Mouse (Mus musculus) heart, postnatal 36 days (tissue): ENCODE data around the gene Tspan2. TPM values are rescaled to one million over a fixed set of nuclear protein-coding genes. Genes with fewer than 3 reads are reported as not detected.
A peak's percentile ranks its signal among the peaks of the same experiment; 100 is the strongest.

ENCODE experiments used
- DNase-seq, 2 experiments: peaks; one replicate each; pipeline ENCODE4 v3.0.0; 2021 to 2022
- intact Hi-C: fragments of 180-260 bp; cut with DNase I; formaldehyde crosslinking; loops from one replicate; pipeline ENCODE4 v1.15.1; 2025
- total RNA-seq, 2 experiments: library from RNA; stranded (reverse); gene quantifications; 2 replicates each; pipeline ENCODE4 v1.2.3; 2021

The Tspan2 gene
- 10 to 100 TPM; 13.2 to 15.0 TPM for total RNA-seq

GRCm38 (mm10) chr3:102734313-102735030 lies at the start of gene Tspan2:
Tspan2 (plus strand) TSS chr3:102734529.
- intact Hi-C loops: loop anchor here (10.0 kb wide), 1 partner anchor 260 kb away; the partner anchor contains the start of gene Sike1
- peak; percentile 76 to 82 for DNase-seq

GRCm38 (mm10) chr3:102686861-102687260 lies 47.5 kb upstream of the Tspan2 start:
- intact Hi-C loops: no loop called here
- no peak for DNase-seq

GRCm38 (mm10) chr3:102687852-102688251 lies 46.5 kb upstream of the Tspan2 start:
- intact Hi-C loops: no loop called here

DNA sequence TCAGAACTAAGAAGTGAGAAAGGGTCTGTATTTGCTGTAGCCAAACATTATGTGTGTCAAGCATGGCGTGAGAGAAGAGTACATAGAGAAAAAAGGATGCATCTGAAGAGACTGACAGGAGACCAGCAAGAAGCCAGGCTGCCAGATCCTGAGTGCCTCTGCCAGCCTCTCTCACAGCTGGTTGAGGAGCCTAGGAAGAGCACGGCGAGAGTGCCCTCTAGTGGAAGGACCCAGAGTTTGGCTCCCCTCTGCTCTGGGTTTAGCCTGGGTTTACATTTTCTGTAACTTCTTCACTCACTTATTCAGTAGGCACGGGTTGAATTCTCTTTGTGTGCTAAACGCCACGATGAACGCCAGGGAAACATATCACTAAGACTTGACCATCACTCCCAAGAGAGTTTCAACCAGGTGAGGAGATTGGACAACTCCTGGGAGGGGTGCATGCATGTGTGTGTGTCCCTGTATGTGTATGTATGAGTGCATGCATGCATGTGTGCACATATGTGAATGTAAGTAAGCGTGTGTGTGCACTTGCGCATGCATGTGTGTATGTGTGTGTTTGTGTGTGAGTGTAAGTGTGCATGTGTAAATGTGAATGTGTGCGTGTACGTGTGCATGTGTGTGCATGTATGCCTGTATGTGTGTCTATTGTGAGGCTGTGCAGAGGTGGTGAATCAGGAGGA lies 42.4 kb upstream of the Tspan2 start:
- intact Hi-C loops: loop anchor here (1.0 to 5.0 kb wide), 5 partner anchors 80 to 610 kb away; no protein-coding TSS in a partner anchor
- peak; percentile 74 to 76 for DNase-seq

More at GRCm38 (mm10) chr3:102687852-102688251, 46.5 kb upstream of the Tspan2 start:
- no peak for DNase-seq

- no peak for DNase-seq
- intact Hi-C loops: loop anchor here (1.0 to 5.0 kb wide), 5 partner anchors 81 to 611 kb away; no protein-coding TSS in a partner anchor
Observed at GRCm38 (mm10) chr3:102692758-102693325, 41.5 kb upstream of the Tspan2 start.

DNA sequence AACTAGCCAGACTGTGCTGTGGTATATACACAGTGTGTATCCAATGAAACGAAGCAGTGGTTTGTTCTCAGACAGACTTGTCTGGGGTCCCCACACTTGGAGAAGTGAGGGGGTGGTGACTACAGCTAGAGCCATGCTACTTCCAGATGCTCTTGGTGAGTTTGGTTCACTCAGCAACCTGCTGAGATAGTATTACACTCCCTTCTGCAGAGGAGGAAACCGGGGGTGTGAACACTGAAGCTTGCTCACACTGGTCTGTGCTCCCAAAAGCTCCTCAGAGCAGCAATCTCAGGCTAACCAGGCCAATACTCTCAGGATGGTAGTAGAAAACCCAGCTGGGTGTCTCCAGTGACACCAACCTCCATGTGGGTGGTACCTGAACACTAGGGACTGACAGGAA lies 36.2 kb upstream of the Tspan2 start:
- DNase-seq: no peak
- intact Hi-C loops: no loop called here

DNA sequence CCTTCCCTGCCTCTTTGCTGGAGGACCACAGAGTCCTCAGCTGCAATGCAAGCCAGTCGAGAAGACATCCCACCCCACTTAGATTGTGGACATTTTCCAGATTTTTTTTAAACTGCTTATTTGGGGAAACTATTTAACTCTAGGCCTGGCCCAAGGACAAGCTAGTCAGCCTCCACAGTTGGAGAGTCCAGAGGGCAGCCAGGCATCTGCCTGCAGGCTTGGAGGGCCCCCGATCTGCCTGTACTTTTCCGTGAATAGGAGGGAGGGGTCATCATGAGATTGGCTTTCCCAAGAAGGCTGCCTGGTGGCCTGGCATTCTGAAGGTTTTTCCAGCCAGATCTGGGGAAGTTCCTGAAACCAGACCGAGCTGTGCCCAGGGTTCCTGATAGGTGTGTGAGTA lies 33.0 kb upstream of the Tspan2 start:
- no peak for DNase-seq
- intact Hi-C loops: loop anchor here (5.0 kb wide), 1 partner anchor 614 kb away; the partner anchor contains the start of gene Casq2

DNA sequence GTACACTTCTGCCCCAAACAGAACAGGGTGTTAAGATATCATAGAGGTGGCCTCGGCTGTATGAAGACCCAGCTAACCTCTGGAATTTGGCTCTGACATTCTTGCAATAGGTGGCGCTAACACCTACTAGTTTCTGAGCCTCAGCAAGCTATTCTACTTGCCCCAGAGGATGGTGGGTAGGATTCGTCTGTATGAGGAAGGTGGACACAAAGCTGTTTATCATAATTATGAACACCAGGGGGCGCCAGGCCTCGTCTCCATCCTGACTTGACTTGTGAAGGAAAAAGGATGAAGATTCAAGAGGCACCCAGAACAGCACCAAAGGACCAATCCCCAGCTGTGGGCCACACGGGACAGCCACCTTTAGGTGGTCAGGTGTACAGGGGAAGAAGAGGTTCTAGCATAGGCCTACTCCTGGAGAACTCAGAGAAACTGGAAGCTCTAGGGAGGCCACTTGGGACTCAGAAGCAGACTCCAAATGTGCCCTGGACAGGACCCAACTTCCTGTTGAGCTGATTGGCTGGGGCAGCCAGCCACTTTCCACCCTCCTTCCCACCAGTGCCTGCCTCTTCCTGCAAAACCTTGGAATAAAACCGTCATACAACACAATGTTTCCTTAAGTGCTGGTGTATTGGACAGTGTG lies 32.3 kb upstream of the Tspan2 start:
- DNase-seq: peak; percentile 54 to 62
- intact Hi-C loops: loop anchor here (5.0 kb wide), 1 partner anchor 615 kb away; the partner anchor contains the start of gene Casq2

GRCm38 (mm10) chr3:102704001-102704401 lies 30.3 kb upstream of the Tspan2 start:
- DNase-seq: no peak
- intact Hi-C loops: loop anchor here (5.0 kb wide), 1 partner anchor 617 kb away; the partner anchor contains the start of gene Casq2

DNA sequence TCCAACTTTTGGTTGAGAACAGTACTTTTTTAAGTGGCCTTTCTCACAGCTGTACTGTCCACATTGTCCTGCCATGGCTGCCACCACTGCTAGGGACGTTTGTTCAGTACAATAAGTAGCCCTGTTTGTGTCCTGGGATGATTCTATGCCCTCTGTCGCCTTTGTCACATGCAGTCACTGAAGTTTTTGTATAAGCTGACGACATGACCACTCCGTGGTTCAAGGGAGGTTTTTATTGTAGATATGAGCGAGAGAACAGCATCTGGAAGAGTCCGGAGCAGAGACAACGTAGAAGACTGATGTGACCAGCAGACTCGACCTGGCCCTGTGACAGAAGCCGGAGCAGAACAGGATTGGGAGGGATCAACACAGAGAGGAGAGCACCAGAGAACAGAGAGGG lies 25.7 kb upstream of the Tspan2 start:
- intact Hi-C loops: no loop called here
- DNase-seq: no peak

- intact Hi-C loops: loop anchor here (1.0 to 5.0 kb wide), 2 partner anchors 89 to 457 kb away; partner anchors contain the start of gene Bcas2
- DNase-seq: peak; percentile 83 to 87
Observed at GRCm38 (mm10) chr3:102715066-102715584, 19.2 kb upstream of the Tspan2 start.

- intact Hi-C loops: loop anchor here (1.0 to 5.0 kb wide), 2 partner anchors 88 to 456 kb away; partner anchors contain the start of gene Bcas2
- no peak for DNase-seq
Observed at GRCm38 (mm10) chr3:102715839-102716238, 18.5 kb upstream of the Tspan2 start.

DNA sequence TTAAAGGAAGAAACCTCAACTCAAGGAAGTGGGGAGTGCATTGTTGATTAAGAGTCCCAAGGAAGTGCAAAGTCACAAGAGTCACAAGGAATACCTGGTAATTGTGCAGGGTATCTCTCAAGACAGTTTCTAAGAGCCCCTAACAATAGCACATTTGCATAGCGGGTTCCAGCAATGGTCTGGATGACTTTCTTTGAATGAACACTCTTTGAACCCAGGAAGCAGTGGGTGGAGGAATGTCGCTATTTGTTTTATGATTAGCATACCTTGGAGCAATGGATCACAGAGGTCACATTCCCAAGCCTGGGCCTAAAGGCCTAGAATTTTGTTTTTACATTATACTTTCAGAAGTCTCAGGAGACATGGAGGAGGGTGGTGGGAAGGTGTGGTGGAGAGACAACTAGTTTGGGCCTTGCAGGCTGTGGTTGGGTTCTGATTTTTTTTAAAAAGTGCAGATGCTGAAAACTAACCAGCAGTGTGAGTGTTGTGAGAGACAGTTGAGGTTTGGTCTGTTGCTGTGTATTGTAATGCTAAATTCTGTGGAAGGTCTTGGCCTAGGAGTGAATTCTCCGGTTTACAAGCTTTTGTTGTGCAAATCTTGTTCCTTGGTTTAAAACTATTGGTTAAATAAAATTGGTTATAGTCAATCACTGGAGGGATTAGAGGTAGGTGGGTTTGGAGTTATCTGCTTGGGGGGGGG lies 16.6 kb upstream of the Tspan2 start:
- intact Hi-C loops: loop anchor here (5.0 kb wide), 1 partner anchor 455 kb away; the partner anchor contains the start of gene Bcas2
- DNase-seq: no peak

DNA sequence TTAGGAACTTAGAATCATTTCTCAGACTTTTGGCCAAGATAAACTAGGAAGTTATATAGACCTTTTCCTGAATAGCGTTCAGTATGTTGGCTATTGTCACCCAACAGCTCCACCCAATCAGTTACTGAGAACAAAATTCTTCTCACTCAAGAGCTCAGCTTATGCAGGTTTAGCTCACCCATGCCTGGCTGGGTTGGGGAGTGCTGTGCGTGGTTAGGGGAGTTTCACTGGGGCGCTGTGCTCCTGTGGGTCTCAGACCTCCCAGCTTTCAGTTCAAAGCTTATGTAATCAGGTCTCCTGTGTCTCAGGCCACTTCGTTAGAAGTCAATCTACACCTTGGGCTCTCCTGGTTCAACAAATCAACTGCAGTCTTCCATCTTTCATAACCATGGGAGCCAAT lies 11.2 kb upstream of the Tspan2 start:
- DNase-seq: no peak
- intact Hi-C loops: loop anchor here (2.0 kb wide), 1 partner anchor 34 kb away; no protein-coding TSS in a partner anchor

- intact Hi-C loops: loop anchor here (2.0 kb wide), 1 partner anchor 33 kb away; no protein-coding TSS in a partner anchor
- DNase-seq: peak; percentile 70 to 72
Observed at GRCm38 (mm10) chr3:102723841-102724570, 10.3 kb upstream of the Tspan2 start.

GRCm38 (mm10) chr3:102724798-102725459 lies 9.4 kb upstream of the Tspan2 start:
- DNase-seq: no peak
- intact Hi-C loops: no loop called here

DNA sequence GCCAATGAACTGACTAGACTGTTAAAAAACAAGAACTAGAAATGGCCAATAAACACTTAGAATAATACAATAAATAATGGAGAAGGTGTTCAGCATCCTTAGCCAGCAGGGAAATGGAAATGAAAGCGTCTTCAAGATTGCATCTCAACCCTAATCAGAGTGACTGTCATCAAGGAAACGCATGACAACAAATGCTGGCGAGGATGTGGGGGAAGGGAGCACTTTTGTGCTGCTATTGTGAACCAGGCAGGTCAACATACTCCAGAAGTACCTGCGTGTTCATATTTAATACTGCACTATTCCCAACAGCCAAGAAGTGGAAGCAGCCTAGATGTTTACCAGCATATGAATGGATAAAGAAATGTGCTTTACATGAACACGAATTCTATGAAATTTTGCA lies 4.9 kb upstream of the Tspan2 start:
- DNase-seq: no peak
- intact Hi-C loops: no loop called here

- no peak for DNase-seq
- intact Hi-C loops: loop anchor here (10.0 kb wide), 1 partner anchor 264 kb away; the partner anchor contains the start of gene Sike1
Observed at GRCm38 (mm10) chr3:102731112-102731511, 3.2 kb upstream of the Tspan2 start.
